Mouse (Mus musculus): ENCODE measurements around the gene Cntn1. TPM values are rescaled to one million over a fixed set of nuclear protein-coding genes. Genes with fewer than 3 reads are reported as not detected.

Cntn1 gene
- polyA plus RNA-seq, 1 experiment from 2014 or later, result 3.1 TPM

DNA sequence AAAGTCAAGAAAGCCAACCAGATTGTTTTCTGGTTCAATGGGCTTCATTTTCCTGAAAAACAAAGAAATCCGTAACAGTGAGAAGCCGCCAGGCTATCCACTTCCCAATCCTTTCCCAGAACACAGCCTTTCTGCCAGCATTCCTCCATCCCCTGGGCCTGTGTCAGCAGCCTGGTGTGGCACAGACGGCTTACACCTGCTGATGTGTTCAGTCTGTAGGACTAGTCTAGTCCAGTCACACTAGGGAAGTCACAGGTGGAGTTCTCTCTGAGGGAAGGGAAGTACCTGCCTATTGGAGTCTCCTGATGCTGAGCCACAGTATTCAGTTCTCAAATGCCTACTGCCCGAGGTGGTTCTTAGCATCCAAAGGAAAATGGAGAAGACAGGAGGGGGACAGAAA lies 111.9 kb downstream of the Cntn1 start:
- Histone ChIP-seq H3K9ac (ENCODE audit: low read length) (no peak overlapping the region), H3K36me3 (ENCODE audit: control insufficient read depth, insufficient read depth, low read length) (no peaks in the 10 kb centered on the region), H3K27me3 (ENCODE audit: control insufficient read depth, insufficient read depth, low read length) (no peaks in the 10 kb centered on the region), H3K4me2 (ENCODE audit: low read depth, low read length) (no peak overlapping the region), H3K4me3 (replicated peaks; ENCODE audit: low read length) (no peak overlapping the region), H3K9me3 (replicated peaks; ENCODE audit: control insufficient read depth, low read length) (no peaks in the 10 kb centered on the region), H3K27ac (ENCODE audit: low read length) (no peak overlapping the region), H3K4me1 (ENCODE audit: control insufficient read depth, insufficient read depth, low read length) (no peaks in the 10 kb centered on the region)
- ATAC-seq (ENCODE audit: insufficient read depth, low FRiP score), result no peak
- 76% methylated on average over 4 of the region's 4 CpGs for WGBS

- Histone ChIP-seq H3K9ac (ENCODE audit: low read length) (no peak overlapping the region), H3K4me3 (replicated peaks; ENCODE audit: low read length) (no peak overlapping the region), H3K4me1 (ENCODE audit: control insufficient read depth, insufficient read depth, low read length) (no peaks in the 10 kb centered on the region), H3K4me2 (ENCODE audit: low read depth, low read length) (no peak overlapping the region), H3K27ac (ENCODE audit: low read length) (no peak overlapping the region), H3K36me3 (ENCODE audit: control insufficient read depth, insufficient read depth, low read length) (no peaks in the 10 kb centered on the region), H3K9me3 (replicated peaks; ENCODE audit: control insufficient read depth, low read length) (no peaks in the 10 kb centered on the region), H3K27me3 (ENCODE audit: control insufficient read depth, insufficient read depth, low read length) (no peaks in the 10 kb centered on the region)
- WGBS, result 80% methylated on average over 3 of the region's 3 CpGs
- ATAC-seq (ENCODE audit: insufficient read depth, low FRiP score), result no peak
Measured at GRCm38 (mm10) chr15:92164127-92164526, 113.2 kb downstream of the Cntn1 start.

- H3K4me3 ChIP-seq (replicated peaks; ENCODE audit: low read length), result no peak overlapping the region
- ATAC-seq (ENCODE audit: insufficient read depth, low FRiP score), result no peak
- H3K36me3 ChIP-seq (ENCODE audit: control insufficient read depth, insufficient read depth, low read length), result no peaks in the 10 kb centered on the region
- H3K27ac ChIP-seq (ENCODE audit: low read length), result no peak overlapping the region
- no peaks in the 10 kb centered on the region for H3K27me3 ChIP-seq (ENCODE audit: control insufficient read depth, insufficient read depth, low read length)
- H3K4me2 ChIP-seq (ENCODE audit: low read depth, low read length), result no peak overlapping the region
- WGBS, result 79% methylated on average over 5 of the region's 5 CpGs
- H3K9ac ChIP-seq (ENCODE audit: low read length), result no peak overlapping the region
- no peaks in the 10 kb centered on the region for H3K9me3 ChIP-seq (replicated peaks; ENCODE audit: control insufficient read depth, low read length)
- H3K4me1 ChIP-seq (ENCODE audit: control insufficient read depth, insufficient read depth, low read length), result no peaks in the 10 kb centered on the region
Measured at GRCm38 (mm10) chr15:92166266-92166665, 115.3 kb downstream of the Cntn1 start.

GRCm38 (mm10) chr15:92175739-92176138 lies 124.8 kb downstream of the Cntn1 start:
- H3K36me3 ChIP-seq (ENCODE audit: control insufficient read depth, insufficient read depth, low read length), result no peaks in the 10 kb centered on the region
- ATAC-seq (ENCODE audit: insufficient read depth, low FRiP score), result no peak
- no peaks in the 10 kb centered on the region for H3K4me1 ChIP-seq (ENCODE audit: control insufficient read depth, insufficient read depth, low read length)
- no peak overlapping the region for H3K4me3 ChIP-seq (replicated peaks; ENCODE audit: low read length)
- H3K4me2 ChIP-seq (ENCODE audit: low read depth, low read length), result no peak overlapping the region
- no peak overlapping the region for H3K9ac ChIP-seq (ENCODE audit: low read length)
- no peak overlapping the region for H3K27ac ChIP-seq (ENCODE audit: low read length)
- no peaks in the 10 kb centered on the region for H3K9me3 ChIP-seq (replicated peaks; ENCODE audit: control insufficient read depth, low read length)
- WGBS, result 76% methylated on average over 2 of the region's 2 CpGs
- no peaks in the 10 kb centered on the region for H3K27me3 ChIP-seq (ENCODE audit: control insufficient read depth, insufficient read depth, low read length)

DNA sequence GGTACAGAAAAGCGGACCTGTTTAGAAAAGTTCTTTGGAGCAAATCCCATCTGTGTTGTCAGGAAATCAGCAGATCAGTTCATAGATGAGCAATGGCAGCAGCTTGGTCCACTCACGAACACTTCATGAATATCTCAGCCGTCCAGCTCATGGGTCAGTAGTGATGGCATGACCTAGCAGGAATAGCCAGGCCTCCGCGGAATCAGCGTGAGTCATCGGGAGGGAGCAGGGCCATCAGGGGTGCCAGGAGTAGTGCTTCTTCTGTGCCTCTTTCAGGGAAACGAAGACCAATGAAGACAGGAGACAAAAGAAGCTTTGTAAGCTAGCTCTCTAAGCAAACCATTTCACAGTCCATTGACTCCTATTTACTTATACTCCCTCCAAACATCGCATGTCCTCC lies 126.4 kb downstream of the Cntn1 start:
- Histone ChIP-seq H3K27me3 (ENCODE audit: control insufficient read depth, insufficient read depth, low read length) (no peaks in the 10 kb centered on the region), H3K9me3 (replicated peaks; ENCODE audit: control insufficient read depth, low read length) (no peaks in the 10 kb centered on the region), H3K4me3 (replicated peaks; ENCODE audit: low read length) (no peak overlapping the region), H3K9ac (ENCODE audit: low read length) (no peak overlapping the region), H3K4me1 (ENCODE audit: control insufficient read depth, insufficient read depth, low read length) (no peaks in the 10 kb centered on the region), H3K27ac (ENCODE audit: low read length) (no peak overlapping the region), H3K4me2 (ENCODE audit: low read depth, low read length) (no peak overlapping the region), H3K36me3 (ENCODE audit: control insufficient read depth, insufficient read depth, low read length) (no peaks in the 10 kb centered on the region)
- 78% methylated on average over 9 of the region's 9 CpGs for WGBS
- ATAC-seq (ENCODE audit: insufficient read depth, low FRiP score), result no peak

GRCm38 (mm10) chr15:92185484-92185883 lies 134.5 kb downstream of the Cntn1 start:
- ATAC-seq (ENCODE audit: insufficient read depth, low FRiP score), result no peak
- 88% methylated on average over 2 of the region's 2 CpGs for WGBS
- no peak overlapping the region for H3K27ac ChIP-seq (ENCODE audit: low read length)
- H3K36me3 ChIP-seq (ENCODE audit: control insufficient read depth, insufficient read depth, low read length), result no peaks in the 10 kb centered on the region
- no peak overlapping the region for H3K4me2 ChIP-seq (ENCODE audit: low read depth, low read length)
- no peaks in the 10 kb centered on the region for H3K9me3 ChIP-seq (replicated peaks; ENCODE audit: control insufficient read depth, low read length)
- no peaks in the 10 kb centered on the region for H3K27me3 ChIP-seq (ENCODE audit: control insufficient read depth, insufficient read depth, low read length)
- no peaks in the 10 kb centered on the region for H3K4me1 ChIP-seq (ENCODE audit: control insufficient read depth, insufficient read depth, low read length)
- H3K9ac ChIP-seq (ENCODE audit: low read length), result no peak overlapping the region
- no peak overlapping the region for H3K4me3 ChIP-seq (replicated peaks; ENCODE audit: low read length)

DNA sequence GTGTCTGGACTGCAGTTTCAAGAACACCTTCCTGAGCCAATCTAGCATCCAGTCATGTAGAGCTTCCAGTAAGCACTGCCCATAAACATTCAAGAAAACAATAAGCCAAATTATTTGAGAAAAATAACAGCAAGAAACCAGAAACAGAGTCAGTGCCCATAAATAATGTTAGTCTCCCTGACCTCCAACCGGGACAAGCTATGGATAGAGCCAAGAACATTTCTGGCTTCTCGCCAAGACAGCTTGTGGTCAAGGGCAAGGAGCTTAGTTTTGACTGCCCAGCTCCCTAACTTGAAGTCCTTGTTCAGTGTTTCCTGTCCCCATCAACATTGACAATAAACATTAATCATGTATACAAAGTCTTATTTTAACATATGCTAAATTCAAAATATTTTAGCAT lies 139.0 kb downstream of the Cntn1 start:
- no peak overlapping the region for H3K4me3 ChIP-seq (replicated peaks; ENCODE audit: low read length)
- H3K27ac ChIP-seq (ENCODE audit: low read length), result no peak overlapping the region
- 40% methylated on average over 2 of the region's 2 CpGs for WGBS
- no peaks in the 10 kb centered on the region for H3K9me3 ChIP-seq (replicated peaks; ENCODE audit: control insufficient read depth, low read length)
- no peak overlapping the region for H3K9ac ChIP-seq (ENCODE audit: low read length)
- H3K4me2 ChIP-seq (ENCODE audit: low read depth, low read length), result no peak overlapping the region
- no peak for ATAC-seq (ENCODE audit: insufficient read depth, low FRiP score)
- no peaks in the 10 kb centered on the region for H3K4me1 ChIP-seq (ENCODE audit: control insufficient read depth, insufficient read depth, low read length)
- no peaks in the 10 kb centered on the region for H3K27me3 ChIP-seq (ENCODE audit: control insufficient read depth, insufficient read depth, low read length)
- H3K36me3 ChIP-seq (ENCODE audit: control insufficient read depth, insufficient read depth, low read length), result no peaks in the 10 kb centered on the region

- no peaks in the 10 kb centered on the region for H3K27me3 ChIP-seq (ENCODE audit: control insufficient read depth, insufficient read depth, low read length)
- WGBS, result 77% methylated on average over 6 of the region's 6 CpGs
- ATAC-seq (ENCODE audit: insufficient read depth, low FRiP score), result no peak
- H3K9me3 ChIP-seq (replicated peaks; ENCODE audit: control insufficient read depth, low read length), result no peaks in the 10 kb centered on the region
- no peak overlapping the region for H3K4me3 ChIP-seq (replicated peaks; ENCODE audit: low read length)
- H3K4me1 ChIP-seq (ENCODE audit: control insufficient read depth, insufficient read depth, low read length), result no peaks in the 10 kb centered on the region
- H3K27ac ChIP-seq (ENCODE audit: low read length), result no peak overlapping the region
- H3K9ac ChIP-seq (ENCODE audit: low read length), result no peak overlapping the region
- no peaks in the 10 kb centered on the region for H3K36me3 ChIP-seq (ENCODE audit: control insufficient read depth, insufficient read depth, low read length)
- H3K4me2 ChIP-seq (ENCODE audit: low read depth, low read length), result no peak overlapping the region
Measured at GRCm38 (mm10) chr15:92200326-92200985, 149.5 kb downstream of the Cntn1 start.

- Histone ChIP-seq H3K9me3 (replicated peaks; ENCODE audit: control insufficient read depth, low read length) (no peaks in the 10 kb centered on the region), H3K4me2 (ENCODE audit: low read depth, low read length) (no peak overlapping the region), H3K9ac (ENCODE audit: low read length) (no peak overlapping the region), H3K27me3 (ENCODE audit: control insufficient read depth, insufficient read depth, low read length) (no peaks in the 10 kb centered on the region), H3K4me1 (ENCODE audit: control insufficient read depth, insufficient read depth, low read length) (no peaks in the 10 kb centered on the region), H3K27ac (ENCODE audit: low read length) (no peak overlapping the region), H3K36me3 (ENCODE audit: control insufficient read depth, insufficient read depth, low read length) (no peaks in the 10 kb centered on the region), H3K4me3 (replicated peaks; ENCODE audit: low read length) (no peak overlapping the region)
- no peak for ATAC-seq (ENCODE audit: insufficient read depth, low FRiP score)
- 48% methylated on average over 4 of the region's 4 CpGs for WGBS
Measured at GRCm38 (mm10) chr15:92206695-92207094, 155.7 kb downstream of the Cntn1 start.
